Mouse (Mus musculus): Measurements from ENCODE around the gene Dpp10. TPM values are rescaled to one million over a fixed set of nuclear protein-coding genes. Genes with fewer than 3 reads are reported as not detected.

Dpp10 gene
- polyA plus RNA-seq, 2 experiments: 0.36 to 0.43 TPM

GRCm38 (mm10) chr1:123542496-123542895 lies 502.9 kb downstream of the Dpp10 start:
- H3K9me3 ChIP-seq (ENCODE audit: control insufficient read depth, low read length): no peaks in the 10 kb centered on the region
- H3K27ac ChIP-seq (replicated peaks; ENCODE audit: low read depth, low read length): no peak overlapping the region
- no peaks in the 10 kb centered on the region for H3K27me3 ChIP-seq (ENCODE audit: control insufficient read depth, insufficient read depth, low read length)
- no peak overlapping the region for H3K9ac ChIP-seq (ENCODE audit: low read depth, low read length, severe bottlenecking)
- H3K4me2 ChIP-seq (replicated peaks; ENCODE audit: low read depth, low read length, severe bottlenecking): no peak overlapping the region
- ATAC-seq (ENCODE audit: low FRiP score, low read depth): no peak
- DNase-seq (ENCODE audit: low spot score): no peak
- 91% methylated on average over 1 of the region's 1 CpGs for WGBS
- no peak overlapping the region for H3K4me3 ChIP-seq (replicated peaks; ENCODE audit: low read length)
- H3K36me3 ChIP-seq (ENCODE audit: control insufficient read depth, insufficient read depth, low read length): no peaks in the 10 kb centered on the region
- no peaks in the 10 kb centered on the region for H3K4me1 ChIP-seq (ENCODE audit: control insufficient read depth, insufficient read depth, low read length)
- TF ChIP-seq POLR2A (IDR thresholded peaks at IDR 0.05; ENCODE audit: borderline replicate concordance, extremely low read depth, insufficient read depth, insufficient read length): no peak

GRCm38 (mm10) chr1:123467729-123468128 lies 577.6 kb downstream of the Dpp10 start:
- DNase-seq (ENCODE audit: low spot score) (no peak), ATAC-seq (ENCODE audit: low FRiP score, low read depth) (no peak)
- no peak overlapping the region for H3K9ac ChIP-seq (ENCODE audit: low read depth, low read length, severe bottlenecking)
- H3K4me1 ChIP-seq (ENCODE audit: control insufficient read depth, insufficient read depth, low read length): no peaks in the 10 kb centered on the region
- H3K9me3 ChIP-seq (ENCODE audit: control insufficient read depth, low read length): no peaks in the 10 kb centered on the region
- WGBS: 42% methylated on average over 1 of the region's 1 CpGs
- TF ChIP-seq POLR2A (IDR thresholded peaks at IDR 0.05; ENCODE audit: borderline replicate concordance, extremely low read depth, insufficient read depth, insufficient read length): no peak
- H3K4me3 ChIP-seq (replicated peaks; ENCODE audit: low read length): no peak overlapping the region
- H3K27ac ChIP-seq (replicated peaks; ENCODE audit: low read depth, low read length): no peak overlapping the region
- no peak overlapping the region for H3K4me2 ChIP-seq (replicated peaks; ENCODE audit: low read depth, low read length, severe bottlenecking)
- H3K36me3 ChIP-seq (ENCODE audit: control insufficient read depth, insufficient read depth, low read length): no peaks in the 10 kb centered on the region
- no peaks in the 10 kb centered on the region for H3K27me3 ChIP-seq (ENCODE audit: control insufficient read depth, insufficient read depth, low read length)

GRCm38 (mm10) chr1:123414163-123414562 lies 631.2 kb downstream of the Dpp10 start:
- no peak for DNase-seq (ENCODE audit: low spot score)
- Histone ChIP-seq H3K27ac (replicated peaks; ENCODE audit: low read depth, low read length) (no peak overlapping the region), H3K27me3 (ENCODE audit: control insufficient read depth, insufficient read depth, low read length) (no peaks in the 10 kb centered on the region), H3K4me2 (replicated peaks; ENCODE audit: low read depth, low read length, severe bottlenecking) (no peak overlapping the region), H3K4me3 (replicated peaks; ENCODE audit: low read length) (no peak overlapping the region), H3K9me3 (ENCODE audit: control insufficient read depth, low read length) (no peaks in the 10 kb centered on the region), H3K9ac (ENCODE audit: low read depth, low read length, severe bottlenecking) (no peak overlapping the region), H3K36me3 (ENCODE audit: control insufficient read depth, insufficient read depth, low read length) (no peaks in the 10 kb centered on the region), H3K4me1 (ENCODE audit: control insufficient read depth, insufficient read depth, low read length) (no peaks in the 10 kb centered on the region)
- WGBS: 44% methylated on average over 1 of the region's 1 CpGs
- ATAC-seq (ENCODE audit: low FRiP score, low read depth): no peak
- TF ChIP-seq POLR2A (IDR thresholded peaks at IDR 0.05; ENCODE audit: borderline replicate concordance, extremely low read depth, insufficient read depth, insufficient read length): no peak

DNA sequence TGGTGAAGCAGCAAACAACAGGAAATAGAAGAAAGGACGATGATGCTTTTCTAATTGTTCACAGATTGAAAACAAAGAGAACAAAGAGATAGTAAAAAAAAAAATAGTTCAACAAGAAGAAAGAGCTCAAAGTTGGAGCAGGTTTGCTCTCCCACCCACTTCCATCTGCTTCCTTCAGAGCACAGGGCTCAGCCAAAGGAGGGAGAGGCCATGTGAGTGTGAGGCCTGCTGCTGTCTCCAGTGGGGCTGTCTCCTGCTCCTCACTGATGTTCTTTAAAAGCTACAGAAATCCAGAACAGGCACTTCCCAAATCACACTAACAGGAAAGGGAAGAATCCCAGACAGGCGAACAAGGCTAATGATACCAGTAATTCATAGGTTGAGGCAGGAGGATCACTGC lies 694.1 kb downstream of the Dpp10 start:
- TF ChIP-seq POLR2A (IDR thresholded peaks at IDR 0.05; ENCODE audit: borderline replicate concordance, extremely low read depth, insufficient read depth, insufficient read length): no peak
- Histone ChIP-seq H3K9me3 (ENCODE audit: control insufficient read depth, low read length) (no peaks in the 10 kb centered on the region), H3K36me3 (ENCODE audit: control insufficient read depth, insufficient read depth, low read length) (no peaks in the 10 kb centered on the region), H3K9ac (ENCODE audit: low read depth, low read length, severe bottlenecking) (no peak overlapping the region), H3K4me2 (replicated peaks; ENCODE audit: low read depth, low read length, severe bottlenecking) (no peak overlapping the region), H3K27me3 (ENCODE audit: control insufficient read depth, insufficient read depth, low read length) (no peaks in the 10 kb centered on the region), H3K4me1 (ENCODE audit: control insufficient read depth, insufficient read depth, low read length) (no peaks in the 10 kb centered on the region), H3K27ac (replicated peaks; ENCODE audit: low read depth, low read length) (no peak overlapping the region), H3K4me3 (replicated peaks; ENCODE audit: low read length) (no peak overlapping the region)
- DNase-seq (ENCODE audit: low spot score) (no peak), ATAC-seq (ENCODE audit: low FRiP score, low read depth) (no peak)
- WGBS: 73% methylated on average over 2 of the region's 2 CpGs

DNA sequence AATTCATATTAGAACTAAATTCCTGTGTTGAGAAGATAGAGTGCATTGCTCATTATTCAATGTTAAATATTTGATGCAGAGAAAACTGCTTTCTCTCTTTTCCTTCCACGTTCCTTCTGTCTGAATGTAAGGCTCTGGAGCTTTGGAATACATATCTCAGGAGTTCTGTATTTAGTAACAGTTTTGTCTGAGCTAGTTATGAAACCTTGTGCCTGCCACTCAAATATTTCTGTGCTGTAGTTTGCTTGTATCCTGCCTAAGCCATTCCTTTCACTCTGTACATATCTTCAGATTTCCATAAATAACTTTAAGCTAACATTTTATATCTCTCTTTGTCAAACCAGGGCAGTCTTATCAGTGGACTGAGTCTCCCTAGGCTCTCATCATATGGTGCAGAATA lies 707.5 kb downstream of the Dpp10 start:
- Histone ChIP-seq H3K27ac (replicated peaks; ENCODE audit: low read depth, low read length) (no peak overlapping the region), H3K36me3 (ENCODE audit: control insufficient read depth, insufficient read depth, low read length) (no peaks in the 10 kb centered on the region), H3K4me3 (replicated peaks; ENCODE audit: low read length) (no peak overlapping the region), H3K4me1 (ENCODE audit: control insufficient read depth, insufficient read depth, low read length) (no peaks in the 10 kb centered on the region), H3K4me2 (replicated peaks; ENCODE audit: low read depth, low read length, severe bottlenecking) (no peak overlapping the region), H3K9me3 (ENCODE audit: control insufficient read depth, low read length) (no peaks in the 10 kb centered on the region), H3K9ac (ENCODE audit: low read depth, low read length, severe bottlenecking) (no peak overlapping the region), H3K27me3 (ENCODE audit: control insufficient read depth, insufficient read depth, low read length) (no peaks in the 10 kb centered on the region)
- WGBS: 70% methylated on average over 1 of the region's 1 CpGs
- no peak for DNase-seq (ENCODE audit: low spot score)
- TF ChIP-seq POLR2A (IDR thresholded peaks at IDR 0.05; ENCODE audit: borderline replicate concordance, extremely low read depth, insufficient read depth, insufficient read length): no peak
- no peak for ATAC-seq (ENCODE audit: low FRiP score, low read depth)

DNA sequence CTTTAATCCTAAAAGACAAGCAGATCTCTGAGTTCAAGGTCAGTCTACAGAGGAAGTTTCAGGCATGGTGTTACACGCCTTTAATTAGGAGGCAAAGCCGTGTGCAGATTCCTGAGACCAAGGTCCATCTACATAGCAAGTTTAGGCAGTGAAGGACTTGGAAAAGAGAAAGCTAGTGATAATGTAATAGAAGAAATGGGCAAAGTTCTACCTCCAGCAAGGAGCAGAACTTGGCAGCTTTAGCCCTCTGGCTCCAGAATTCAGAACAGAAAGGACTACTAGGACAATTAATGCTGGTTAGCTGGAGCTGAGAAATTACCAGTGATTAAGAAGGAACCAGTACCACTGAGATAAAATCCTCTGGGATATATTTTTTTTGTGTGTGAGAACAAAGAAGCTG lies 728.5 kb downstream of the Dpp10 start:
- no peaks in the 10 kb centered on the region for H3K9me3 ChIP-seq (ENCODE audit: control insufficient read depth, low read length)
- no peaks in the 10 kb centered on the region for H3K36me3 ChIP-seq (ENCODE audit: control insufficient read depth, insufficient read depth, low read length)
- no peak overlapping the region for H3K4me3 ChIP-seq (replicated peaks; ENCODE audit: low read length)
- no peaks in the 10 kb centered on the region for H3K4me1 ChIP-seq (ENCODE audit: control insufficient read depth, insufficient read depth, low read length)
- H3K9ac ChIP-seq (ENCODE audit: low read depth, low read length, severe bottlenecking): no peak overlapping the region
- DNase-seq (ENCODE audit: low spot score) (no peak), ATAC-seq (ENCODE audit: low FRiP score, low read depth) (no peak)
- no peak for TF ChIP-seq POLR2A (IDR thresholded peaks at IDR 0.05; ENCODE audit: borderline replicate concordance, extremely low read depth, insufficient read depth, insufficient read length)
- H3K4me2 ChIP-seq (replicated peaks; ENCODE audit: low read depth, low read length, severe bottlenecking): no peak overlapping the region
- WGBS: 80% methylated on average over 2 of the region's 2 CpGs
- H3K27ac ChIP-seq (replicated peaks; ENCODE audit: low read depth, low read length): no peak overlapping the region
- H3K27me3 ChIP-seq (ENCODE audit: control insufficient read depth, insufficient read depth, low read length): no peaks in the 10 kb centered on the region
